Mouse (Mus musculus): ENCODE results near the gene Gm34302. TPM values are rescaled to one million over a fixed set of nuclear protein-coding genes. Genes with fewer than 3 reads are reported as not detected.

Gene Gm34302
- polyA plus RNA-seq, 1 experiment from 2014 or later, result not detected

GRCm38 (mm10) chr3:63494625-63495382, 11.1 kb upstream of the Gm34302 start:
- H3K27ac ChIP-seq (replicated peaks; ENCODE audit: low read depth, low read length), result peak overlapping the region; percentile 8; the same call in 1 of the 2 replicates
- no peak overlapping the region for H3K4me3 ChIP-seq (ENCODE audit: low read depth, low read length)
- H3K36me3 ChIP-seq (ENCODE audit: control insufficient read depth, insufficient read depth, low read length), result no peaks in the 10 kb centered on the region
- no peak overlapping the region for H3K4me2 ChIP-seq (ENCODE audit: low read depth, severe bottlenecking)
- ATAC-seq (ENCODE audit: insufficient number of reproducible peaks, low FRiP score, low TSS enrichment, low read depth) (no peak), DNase-seq (ENCODE audit: low spot score) (no peak)
- H3K9ac ChIP-seq (ENCODE audit: low read length), result no peak overlapping the region
- H3K9me3 ChIP-seq (ENCODE audit: control insufficient read depth, low read length), result no peaks in the 10 kb centered on the region
- 42% methylated on average over 5 of the region's 5 CpGs for WGBS
- no peaks in the 10 kb centered on the region for H3K27me3 ChIP-seq (ENCODE audit: control insufficient read depth, insufficient read depth, low read length)
- no peaks in the 10 kb centered on the region for H3K4me1 ChIP-seq (ENCODE audit: control insufficient read depth, insufficient read depth, low read length)

GRCm38 (mm10) chr3:63493563-63493962, 9.9 kb upstream of the Gm34302 start:
- no peaks in the 10 kb centered on the region for H3K36me3 ChIP-seq (ENCODE audit: control insufficient read depth, insufficient read depth, low read length)
- no peak overlapping the region for H3K4me2 ChIP-seq (ENCODE audit: low read depth, severe bottlenecking)
- H3K9me3 ChIP-seq (ENCODE audit: control insufficient read depth, low read length), result no peaks in the 10 kb centered on the region
- ATAC-seq (ENCODE audit: insufficient number of reproducible peaks, low FRiP score, low TSS enrichment, low read depth) (peak; percentile 76; the same call in 1 of the 2 replicates), DNase-seq (ENCODE audit: low spot score) (no peak)
- H3K27me3 ChIP-seq (ENCODE audit: control insufficient read depth, insufficient read depth, low read length), result no peaks in the 10 kb centered on the region
- 40% methylated on average over 4 of the region's 4 CpGs for WGBS
- H3K4me1 ChIP-seq (ENCODE audit: control insufficient read depth, insufficient read depth, low read length), result no peaks in the 10 kb centered on the region
- H3K27ac ChIP-seq (replicated peaks; ENCODE audit: low read depth, low read length), result peak overlapping the region; percentile 55; the same call in 1 of the 2 replicates
- no peak overlapping the region for H3K9ac ChIP-seq (ENCODE audit: low read length)
- H3K4me3 ChIP-seq (ENCODE audit: low read depth, low read length), result no peak overlapping the region

- Histone ChIP-seq H3K4me3 (ENCODE audit: low read depth, low read length) (no peak overlapping the region), H3K27me3 (ENCODE audit: control insufficient read depth, insufficient read depth, low read length) (no peaks in the 10 kb centered on the region), H3K4me2 (ENCODE audit: low read depth, severe bottlenecking) (no peak overlapping the region), H3K9me3 (ENCODE audit: control insufficient read depth, low read length) (no peaks in the 10 kb centered on the region), H3K9ac (ENCODE audit: low read length) (no peak overlapping the region), H3K36me3 (ENCODE audit: control insufficient read depth, insufficient read depth, low read length) (no peaks in the 10 kb centered on the region), H3K4me1 (ENCODE audit: control insufficient read depth, insufficient read depth, low read length) (no peaks in the 10 kb centered on the region), H3K27ac (replicated peaks; ENCODE audit: low read depth, low read length) (no peak overlapping the region)
- ATAC-seq (ENCODE audit: insufficient number of reproducible peaks, low FRiP score, low TSS enrichment, low read depth), result no peak
- no peak for DNase-seq (ENCODE audit: low spot score)
- WGBS, result 92% methylated on average over 1 of the region's 1 CpGs
These were observed 43.1 kb downstream of the Gm34302 start for GRCm38 (mm10) chr3:63440426-63441125.

GRCm38 (mm10) chr3:63439738-63440137, 43.9 kb downstream of the Gm34302 start:
- no peaks in the 10 kb centered on the region for H3K36me3 ChIP-seq (ENCODE audit: control insufficient read depth, insufficient read depth, low read length)
- no peaks in the 10 kb centered on the region for H3K27me3 ChIP-seq (ENCODE audit: control insufficient read depth, insufficient read depth, low read length)
- no peaks in the 10 kb centered on the region for H3K4me1 ChIP-seq (ENCODE audit: control insufficient read depth, insufficient read depth, low read length)
- H3K4me2 ChIP-seq (ENCODE audit: low read depth, severe bottlenecking), result no peak overlapping the region
- H3K9me3 ChIP-seq (ENCODE audit: control insufficient read depth, low read length), result no peaks in the 10 kb centered on the region
- DNase-seq (ENCODE audit: low spot score) (no peak), ATAC-seq (ENCODE audit: insufficient number of reproducible peaks, low FRiP score, low TSS enrichment, low read depth) (no peak)
- H3K4me3 ChIP-seq (ENCODE audit: low read depth, low read length), result no peak overlapping the region
- WGBS, result 86% methylated on average over 2 of the region's 2 CpGs
- H3K27ac ChIP-seq (replicated peaks; ENCODE audit: low read depth, low read length), result no peak overlapping the region
- no peak overlapping the region for H3K9ac ChIP-seq (ENCODE audit: low read length)

GRCm38 (mm10) chr3:63438898-63439297, 44.8 kb downstream of the Gm34302 start:
- Histone ChIP-seq H3K27ac (replicated peaks; ENCODE audit: low read depth, low read length) (no peak overlapping the region), H3K4me2 (ENCODE audit: low read depth, severe bottlenecking) (no peak overlapping the region), H3K36me3 (ENCODE audit: control insufficient read depth, insufficient read depth, low read length) (no peaks in the 10 kb centered on the region), H3K9me3 (ENCODE audit: control insufficient read depth, low read length) (no peaks in the 10 kb centered on the region), H3K4me1 (ENCODE audit: control insufficient read depth, insufficient read depth, low read length) (no peaks in the 10 kb centered on the region), H3K4me3 (ENCODE audit: low read depth, low read length) (no peak overlapping the region), H3K27me3 (ENCODE audit: control insufficient read depth, insufficient read depth, low read length) (no peaks in the 10 kb centered on the region), H3K9ac (ENCODE audit: low read length) (no peak overlapping the region)
- DNase-seq (ENCODE audit: low spot score) (no peak), ATAC-seq (ENCODE audit: insufficient number of reproducible peaks, low FRiP score, low TSS enrichment, low read depth) (no peak)
- WGBS, result 89% methylated on average over 3 of the region's 3 CpGs

Other genes starting within 250 kb of the Gm34302 start
- 18.2 and 18.9 TPM in 2 replicates for gene Mme, start 242.3 kb downstream of the Gm34302 start, polyA plus RNA-seq (2014; fragmentation: Nextera tagmentation; extraction: Ambion mirVana)

Measured in limb, embryonic 11.5 days (tissue).